Mouse (Mus musculus): ENCODE data around the gene Mapk8ip1.

GRCm38 (mm10) chr2:92354224-92354623 lies 46.8 kb downstream of the Mapk8ip1 start:
- TF ChIP-seq CTCF (IDR thresholded peaks at IDR 0.05; ENCODE audit: low read depth), result no peak
- no peak for TF ChIP-seq EP300 (IDR thresholded peaks at IDR 0.05; ENCODE audit: low read depth)

Measured in liver, postnatal 0 days (tissue).